Mouse (Mus musculus): ENCODE measurements around the gene Arhgap30.
A peak's percentile ranks its signal among the peaks of the same experiment; 100 is the strongest.

Gene Arhgap30

DNA sequence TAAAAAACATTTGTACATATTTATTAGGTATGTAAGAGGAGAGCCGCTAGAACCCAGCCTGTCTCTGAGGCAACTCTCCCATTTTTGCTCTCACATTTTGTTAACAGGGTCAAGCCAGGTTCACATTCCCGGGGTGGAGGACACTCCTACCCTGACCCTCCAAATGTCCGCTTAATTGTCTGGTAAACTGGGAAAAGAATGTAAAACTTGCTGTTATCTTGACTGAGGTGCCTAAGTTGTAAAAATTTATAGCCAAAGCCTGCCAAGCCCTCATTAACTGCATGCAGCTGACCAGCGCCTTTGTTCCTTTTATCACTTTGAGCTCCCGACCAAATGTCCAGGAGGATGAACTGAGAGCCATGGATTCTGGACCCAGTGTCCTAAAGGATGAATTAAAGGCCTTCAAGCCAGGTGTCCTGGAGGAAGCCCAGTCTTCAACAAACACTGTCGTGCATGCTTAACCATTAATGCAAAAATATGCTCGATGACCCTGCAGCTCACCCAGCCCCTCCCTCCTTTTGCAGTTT lies 46.6 kb downstream of the Arhgap30 start:
- no peak for DNase-seq (ENCODE audit: low read depth)

GRCm38 (mm10) chr1:171435974-171436373 lies 47.2 kb downstream of the Arhgap30 start:
- DNase-seq (ENCODE audit: low read depth), result no peak

- no peak for DNase-seq (ENCODE audit: low read depth)
These were observed 48.7 kb downstream of the Arhgap30 start, which contains the start of gene F11r for GRCm38 (mm10) chr1:171437264-171438013. Gene F11r (plus strand): TSS chr1:171437535.

GRCm38 (mm10) chr1:171438014-171438670 lies 49.4 kb downstream of the Arhgap30 start:
- no peak for DNase-seq (ENCODE audit: low read depth)

GRCm38 (mm10) chr1:171439072-171439471 lies 50.3 kb downstream of the Arhgap30 start:
- no peak for DNase-seq (ENCODE audit: low read depth)

DNA sequence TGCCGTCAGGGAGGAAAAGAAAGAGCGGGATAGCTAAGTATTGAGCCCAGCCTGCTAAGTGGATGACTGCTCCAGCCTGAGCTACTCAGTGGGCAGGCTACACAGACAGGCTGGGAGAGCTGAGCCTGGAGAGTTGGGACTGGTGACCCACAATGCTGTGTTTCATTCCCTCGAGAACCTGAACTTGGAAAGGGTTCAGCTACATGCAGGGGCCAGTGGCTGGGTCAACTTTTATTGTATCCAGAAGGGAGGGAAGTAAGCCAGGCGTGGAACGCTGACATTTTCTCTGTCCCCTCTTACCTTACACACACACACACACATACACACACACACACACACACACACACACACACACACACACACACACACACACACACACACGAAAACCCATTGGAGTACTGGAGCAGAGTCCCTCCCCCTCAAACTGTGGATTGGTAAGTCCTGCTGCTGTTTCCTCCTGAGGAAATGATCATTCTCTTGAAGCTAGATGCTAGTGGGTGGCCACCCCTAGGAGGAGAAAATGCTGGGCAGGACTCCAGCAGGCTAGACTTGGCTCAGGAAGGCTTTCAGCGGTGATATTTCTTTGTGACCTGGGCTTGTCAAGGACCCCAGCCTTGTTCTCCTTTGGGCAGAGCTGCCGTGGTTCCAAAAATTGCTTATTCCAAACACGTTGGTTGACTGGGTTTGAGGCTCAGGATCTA lies 51.4 kb downstream of the Arhgap30 start:
- peak; percentile 81 for DNase-seq (ENCODE audit: low read depth)

DNA sequence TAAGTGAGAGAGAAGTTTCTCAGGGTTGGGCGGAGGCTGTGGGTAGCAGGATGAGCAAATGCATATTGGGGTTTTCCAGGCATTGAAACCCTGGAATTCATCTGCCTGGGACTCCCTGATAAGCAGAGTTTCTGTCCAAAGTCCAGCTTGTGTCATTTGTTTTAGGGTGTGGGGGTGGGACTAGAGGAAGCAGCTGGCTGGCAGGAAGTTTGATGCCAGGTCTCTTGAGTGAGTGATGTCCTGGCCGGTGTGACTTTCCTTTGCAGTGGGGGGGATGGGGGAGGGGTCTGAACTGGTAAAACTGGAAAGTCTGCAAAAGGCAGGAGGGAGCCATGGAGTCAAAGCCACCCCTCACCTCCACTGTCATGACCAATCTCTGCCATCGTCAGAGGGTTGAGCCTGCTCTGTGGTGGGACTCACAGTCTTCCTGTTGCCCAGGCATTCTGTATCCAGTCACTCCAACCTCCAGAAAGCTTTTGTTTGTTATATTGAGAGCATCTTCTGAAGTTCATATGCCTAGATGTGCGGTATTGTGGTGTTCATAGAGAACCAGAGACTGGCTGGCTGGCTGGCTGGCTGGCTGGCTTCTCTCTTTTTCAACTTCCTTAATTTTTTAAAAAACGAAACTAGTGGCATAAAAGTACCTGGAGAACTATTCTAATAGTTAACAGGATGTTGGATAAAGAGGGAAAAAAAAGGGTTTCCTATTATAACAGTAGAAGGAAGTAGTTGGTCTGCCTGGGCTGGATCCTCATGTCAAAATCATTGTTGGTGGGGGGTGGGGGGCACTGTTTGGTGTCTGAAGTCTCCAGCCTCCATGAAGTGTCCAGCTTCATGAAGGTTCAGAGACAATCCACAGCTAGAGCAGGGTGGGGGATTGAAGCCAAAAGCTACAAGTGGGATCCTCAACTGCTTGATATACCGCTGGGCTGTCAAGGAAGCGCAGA lies 53.0 kb downstream of the Arhgap30 start:
- peak; percentile 71 for DNase-seq (ENCODE audit: low read depth)

DNA sequence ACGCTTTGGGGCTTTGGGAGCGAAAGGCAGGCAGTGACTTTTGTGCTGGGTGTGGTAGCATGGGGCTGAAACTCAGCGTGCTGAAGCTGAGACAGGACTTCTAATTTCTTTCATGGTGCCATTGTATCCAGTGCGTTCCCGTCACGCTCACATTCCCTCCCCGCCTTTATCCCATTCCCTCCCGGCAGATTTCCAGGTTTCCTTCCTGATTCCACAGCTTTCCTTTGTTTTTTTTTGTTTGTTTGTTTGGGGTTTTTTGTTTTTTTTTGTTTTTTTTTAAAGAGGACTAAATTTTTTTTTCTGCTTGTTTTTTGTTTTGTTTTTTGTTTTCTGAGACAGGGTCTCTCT lies 53.6 kb downstream of the Arhgap30 start:
- no peak for DNase-seq (ENCODE audit: low read depth)

GRCm38 (mm10) chr1:171445050-171445449 lies 56.3 kb downstream of the Arhgap30 start:
- no peak for DNase-seq (ENCODE audit: low read depth)

DNA sequence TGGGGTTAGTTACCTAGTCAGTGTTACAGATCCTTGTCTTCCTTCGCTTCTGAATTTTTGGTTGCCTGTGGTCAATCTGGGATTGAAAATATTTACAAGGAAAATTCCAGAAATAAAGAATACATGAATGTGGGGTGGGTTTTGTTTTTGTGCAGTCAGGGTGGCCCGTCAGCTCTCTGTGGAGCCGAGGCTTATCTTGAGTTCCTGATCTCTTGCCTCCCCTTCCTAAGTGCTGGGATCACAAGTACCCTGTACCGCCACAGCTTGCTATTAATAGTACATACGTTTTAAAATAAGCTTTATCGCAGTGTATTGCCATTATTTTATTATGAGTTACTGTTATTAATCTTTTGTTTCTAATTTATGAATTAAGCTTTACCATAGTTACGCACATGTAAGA lies 58.1 kb downstream of the Arhgap30 start:
- no peak for DNase-seq (ENCODE audit: low read depth)

- DNase-seq (ENCODE audit: low read depth), result no peak
These were observed 58.9 kb downstream of the Arhgap30 start for GRCm38 (mm10) chr1:171447692-171448091.

- DNase-seq (ENCODE audit: low read depth), result no peak
These were observed 61.3 kb downstream of the Arhgap30 start for GRCm38 (mm10) chr1:171450062-171450461.

GRCm38 (mm10) chr1:171451001-171451400 lies 62.2 kb downstream of the Arhgap30 start:
- DNase-seq (ENCODE audit: low read depth), result no peak

GRCm38 (mm10) chr1:171452522-171452921 lies 63.8 kb downstream of the Arhgap30 start:
- no peak for DNase-seq (ENCODE audit: low read depth)

- DNase-seq (ENCODE audit: low read depth), result peak; percentile 38
These were observed 64.2 kb downstream of the Arhgap30 start for GRCm38 (mm10) chr1:171452923-171453322.

GRCm38 (mm10) chr1:171454926-171455325 lies 66.2 kb downstream of the Arhgap30 start:
- peak; percentile 39 for DNase-seq (ENCODE audit: low read depth)

DNA sequence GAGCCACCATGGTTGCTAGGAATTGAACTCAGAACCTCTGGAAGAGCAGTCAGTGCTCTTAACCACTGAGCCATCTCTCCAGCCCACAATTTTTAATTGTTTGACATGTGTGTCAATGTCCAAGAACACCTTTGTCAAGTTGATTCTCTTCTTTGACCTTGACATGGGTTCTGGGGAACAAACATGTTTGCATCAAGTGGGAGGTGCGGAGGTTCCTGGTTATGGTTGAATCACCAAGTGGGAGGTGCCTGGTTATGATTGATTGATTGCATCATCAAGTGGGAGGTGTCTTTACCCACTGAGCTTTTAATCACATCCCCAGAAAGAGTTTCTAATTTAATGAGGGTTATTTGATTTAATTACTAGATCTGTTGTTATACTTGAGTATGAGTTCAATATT lies 68.8 kb downstream of the Arhgap30 start:
- DNase-seq (ENCODE audit: low read depth), result peak; percentile 37

GRCm38 (mm10) chr1:171459791-171460190 lies 71.0 kb downstream of the Arhgap30 start:
- DNase-seq (ENCODE audit: low read depth), result no peak

Data from 416B (cell line).